Mouse (Mus musculus): ENCODE results near the gene 1700008P02Rik. TPM values are rescaled to one million over a fixed set of nuclear protein-coding genes. Genes with fewer than 3 reads are reported as not detected.
"Not testable (repeated sequence)": the region's sequence is repeated elsewhere in the genome, so short reads cannot be mapped to it uniquely, and the experiment has no call there.

Gene 1700008P02Rik
- not detected in 2 replicates for polyA plus RNA-seq (2015; fragmentation: Nextera tagmentation; extraction: Ambion mirVana)

GRCm38 (mm10) chr3:6620343-6620742 is at the start of gene 1700008P02Rik:
Gene 1700008P02Rik (minus strand): TSS chr3:6620443.
- no peak within 1 kb of the TSS for H3K4me3 ChIP-seq (ENCODE audit: low read length)
- no peaks in the 10 kb centered on the region for H3K9me3 ChIP-seq (ENCODE audit: low read length)
- WGBS = 93% methylated on average over 7 of the region's 7 CpGs
- no peak for ATAC-seq (ENCODE audit: low FRiP score, low TSS enrichment)
- no peaks in the 10 kb centered on the region for H3K27me3 ChIP-seq (ENCODE audit: insufficient read depth, low read length)
- H3K27ac ChIP-seq (ENCODE audit: low read length) = no peak within 1 kb of the TSS
- no peaks in the 10 kb centered on the region for H3K4me1 ChIP-seq (ENCODE audit: insufficient read depth, low read length)
- no peaks in the 10 kb centered on the region for H3K36me3 ChIP-seq (ENCODE audit: insufficient read depth, low read length)
- H3K4me2 ChIP-seq (replicated peaks; ENCODE audit: low read depth, low read length) = no peak within 1 kb of the TSS
- no peak within 1 kb of the TSS for H3K9ac ChIP-seq (replicated peaks; ENCODE audit: low read length)

- Histone ChIP-seq H3K4me1 (ENCODE audit: insufficient read depth, low read length) (no peaks in the 10 kb centered on the region), H3K36me3 (ENCODE audit: insufficient read depth, low read length) (no peaks in the 10 kb centered on the region), H3K9ac (replicated peaks; ENCODE audit: low read length) (no peak overlapping the region), H3K4me2 (replicated peaks; ENCODE audit: low read depth, low read length) (no peak overlapping the region), H3K4me3 (ENCODE audit: low read length) (no peak overlapping the region), H3K27ac (ENCODE audit: low read length) (no peak overlapping the region), H3K27me3 (ENCODE audit: insufficient read depth, low read length) (no peaks in the 10 kb centered on the region), H3K9me3 (ENCODE audit: low read length) (no peaks in the 10 kb centered on the region)
- WGBS = 72% methylated on average over 2 of the region's 2 CpGs
- ATAC-seq (ENCODE audit: low FRiP score, low TSS enrichment) = no peak
Observed at GRCm38 (mm10) chr3:6649411-6649810, 29.2 kb upstream of the 1700008P02Rik start.

- H3K4me2 ChIP-seq (replicated peaks; ENCODE audit: low read depth, low read length); H3K27ac ChIP-seq (ENCODE audit: low read length); H3K9ac ChIP-seq (replicated peaks; ENCODE audit: low read length); ATAC-seq (ENCODE audit: low FRiP score, low TSS enrichment); H3K36me3 ChIP-seq (ENCODE audit: insufficient read depth, low read length); H3K9me3 ChIP-seq (ENCODE audit: low read length); H3K4me1 ChIP-seq (ENCODE audit: insufficient read depth, low read length); H3K4me3 ChIP-seq (ENCODE audit: low read length); H3K27me3 ChIP-seq (ENCODE audit: insufficient read depth, low read length): not testable (repeated sequence)
Observed at GRCm38 (mm10) chr3:6638151-6638550, 17.9 kb upstream of the 1700008P02Rik start.

- Histone ChIP-seq H3K4me2 (replicated peaks; ENCODE audit: low read depth, low read length) (no peak overlapping the region), H3K4me1 (ENCODE audit: insufficient read depth, low read length) (no peaks in the 10 kb centered on the region), H3K27me3 (ENCODE audit: insufficient read depth, low read length) (no peaks in the 10 kb centered on the region), H3K36me3 (ENCODE audit: insufficient read depth, low read length) (no peaks in the 10 kb centered on the region), H3K4me3 (ENCODE audit: low read length) (no peak overlapping the region), H3K9ac (replicated peaks; ENCODE audit: low read length) (no peak overlapping the region), H3K27ac (ENCODE audit: low read length) (no peak overlapping the region), H3K9me3 (ENCODE audit: low read length) (no peaks in the 10 kb centered on the region)
- no peak for ATAC-seq (ENCODE audit: low FRiP score, low TSS enrichment)
Observed at GRCm38 (mm10) chr3:6634256-6634655, 14.0 kb upstream of the 1700008P02Rik start.

GRCm38 (mm10) chr3:6617881-6618280 is 2.4 kb downstream of the 1700008P02Rik start:
- Histone ChIP-seq H3K4me3 (ENCODE audit: low read length) (no peak overlapping the region), H3K27me3 (ENCODE audit: insufficient read depth, low read length) (no peaks in the 10 kb centered on the region), H3K4me2 (replicated peaks; ENCODE audit: low read depth, low read length) (no peak overlapping the region), H3K9me3 (ENCODE audit: low read length) (no peaks in the 10 kb centered on the region), H3K27ac (ENCODE audit: low read length) (no peak overlapping the region), H3K36me3 (ENCODE audit: insufficient read depth, low read length) (no peaks in the 10 kb centered on the region), H3K9ac (replicated peaks; ENCODE audit: low read length) (no peak overlapping the region), H3K4me1 (ENCODE audit: insufficient read depth, low read length) (no peaks in the 10 kb centered on the region)
- no peak for ATAC-seq (ENCODE audit: low FRiP score, low TSS enrichment)
